Mouse (Mus musculus) urinary bladder, postnatal 10 days (tissue): ENCODE results near the gene Tipin.

Experiments used
- DNase-seq: peaks from one replicate; pipeline ENCODE4 v3.0.0; 2022; ENCODE audit warnings: low spot score

Gene Tipin

GRCm38 (mm10) chr9:64345931-64346330 lies 64.5 kb downstream of the Tipin start:
- DNase-seq: no peak

- DNase-seq: no peak
Measured at GRCm38 (mm10) chr9:64347377-64347776, 66.0 kb downstream of the Tipin start.

- DNase-seq: no peak
Measured at GRCm38 (mm10) chr9:64349490-64349889, 68.1 kb downstream of the Tipin start.

- DNase-seq: no peak
Measured at GRCm38 (mm10) chr9:64351191-64351590, 69.8 kb downstream of the Tipin start.
